Mouse (Mus musculus) testis, adult 2 months (tissue): Measurements from ENCODE around the gene Usp33.

Source experiments
- CTCF ChIP-seq: fragments of 200-500 bp; IDR thresholded peaks from 2 replicates; pipeline ENCODE4 v1.5.1; 2012; ENCODE audit warnings: low read depth, mild to moderate bottlenecking, inconsistent platforms, low read length, moderate library complexity; ENCODE audit not compliant: control insufficient read depth, insufficient read depth, insufficient replicate concordance
- POLR2A ChIP-seq: fragments of 200-500 bp; IDR thresholded peaks from 2 replicates; pipeline ENCODE4 v1.6.1; 2012; ENCODE audit warnings: low read depth, mild to moderate bottlenecking, inconsistent platforms, low read length, moderate library complexity; ENCODE audit not compliant: control insufficient read depth

GRCm38 (mm10) chr3:152333641-152334040 lies 12.6 kb upstream of the Usp33 start:
- TF ChIP-seq POLR2A (no peak), CTCF (no peak)
